Mouse (Mus musculus) C2C12 (cell line): ENCODE results near the gene Tex22. TPM values are rescaled to one million over a fixed set of nuclear protein-coding genes. Genes with fewer than 3 reads are reported as not detected.
A peak's percentile ranks its signal among the peaks of the same experiment; 100 is the strongest.

Source experiments
- H3K27me3 ChIP-seq: one replicate; pipeline ENCODE4 v1.6.1; 2011; ENCODE audit not compliant: control insufficient read depth, insufficient read depth, insufficient read length
- H3K36me3 ChIP-seq: one replicate; pipeline ENCODE4 v1.6.1; 2011; ENCODE audit not compliant: control insufficient read depth, insufficient read depth
- H3K4me3 ChIP-seq: one replicate; pipeline ENCODE4 v1.5.1; 2011; ENCODE audit warnings: mild to moderate bottlenecking, control low read depth; ENCODE audit not compliant: poor library complexity, insufficient read depth, severe bottlenecking
- H3K79me2 ChIP-seq: one replicate; pipeline ENCODE4 v1.6.1; 2011; ENCODE audit not compliant: control insufficient read depth, insufficient read depth
- H3K79me3 ChIP-seq: one replicate; pipeline ENCODE4 v1.6.1; 2011; ENCODE audit warnings: low read depth, control low read depth
- H3ac ChIP-seq: one replicate; pipeline ENCODE3; 2011; ENCODE audit warnings: low read depth; ENCODE audit not compliant: control insufficient read depth, insufficient read length
- CEBPB ChIP-seq: IDR thresholded peaks from one replicate; pipeline ENCODE4 v1.6.1; 2011; ENCODE audit warnings: low read depth, mild to moderate bottlenecking, control low read depth, moderate library complexity
- CTCF ChIP-seq: IDR thresholded peaks from one replicate; pipeline ENCODE4 v1.5.1; 2011; ENCODE audit not compliant: control insufficient read depth, insufficient read depth, insufficient read length
- FOSL1 ChIP-seq: IDR thresholded peaks from one replicate; pipeline ENCODE4 v1.8.0; 2011; ENCODE audit warnings: mild to moderate bottlenecking, low read length; ENCODE audit not compliant: poor library complexity, insufficient read depth, severe bottlenecking
- MAX ChIP-seq: IDR thresholded peaks from one replicate; pipeline ENCODE4 v1.6.1; 2011; ENCODE audit warnings: mild to moderate bottlenecking, control low read depth
- MYOD1 ChIP-seq: IDR thresholded peaks from one replicate; pipeline ENCODE4 v1.6.1; 2011; ENCODE audit warnings: low read depth; ENCODE audit not compliant: control insufficient read depth, insufficient read length
- MYOG ChIP-seq: IDR thresholded peaks from one replicate; pipeline ENCODE4 v1.6.1; 2011; ENCODE audit not compliant: control insufficient read depth, insufficient read length; ENCODE audit errors: extremely low read depth
- USF1 ChIP-seq: IDR thresholded peaks from one replicate; pipeline ENCODE4 v1.6.1; 2011; ENCODE audit warnings: low read depth, mild to moderate bottlenecking, control low read depth, moderate library complexity
- polyA plus RNA-seq: library from polyadenylated mRNA; unstranded; fragments of >200 nt; fragmentation: generic; extraction: Trizol; gene quantifications from one replicate; pipeline ENCODE4 v1.2.1, GENCODE M21; 2012; ENCODE audit warnings: missing spikeins

Gene Tex22
- polyA plus RNA-seq, 1 experiment: not detected

DNA sequence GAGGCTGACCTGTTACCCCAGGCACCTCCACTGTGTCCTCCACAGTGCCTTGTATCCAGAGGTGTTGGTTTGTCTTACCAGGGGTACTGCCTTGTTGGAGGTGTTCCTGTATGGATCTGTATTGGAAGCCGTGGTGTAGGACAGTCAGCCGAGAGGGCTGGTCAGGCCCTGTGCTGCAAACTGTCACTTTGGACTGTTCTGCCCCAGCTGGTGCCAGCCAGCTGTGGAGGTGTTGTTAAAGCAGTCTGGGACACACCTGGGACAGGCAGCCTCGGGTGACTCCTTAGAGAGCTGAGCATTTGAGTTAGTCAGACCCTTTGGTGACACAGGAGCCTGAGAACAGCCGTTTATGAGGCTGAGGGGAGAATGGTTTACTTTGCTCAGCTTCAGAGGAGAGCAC, 44.3 kb upstream of the Tex22 start:
- H3K27me3 ChIP-seq: no peaks in the 10 kb centered on the region
- H3K4me3 ChIP-seq: no peak overlapping the region
- H3ac ChIP-seq: no peak overlapping the region

DNA sequence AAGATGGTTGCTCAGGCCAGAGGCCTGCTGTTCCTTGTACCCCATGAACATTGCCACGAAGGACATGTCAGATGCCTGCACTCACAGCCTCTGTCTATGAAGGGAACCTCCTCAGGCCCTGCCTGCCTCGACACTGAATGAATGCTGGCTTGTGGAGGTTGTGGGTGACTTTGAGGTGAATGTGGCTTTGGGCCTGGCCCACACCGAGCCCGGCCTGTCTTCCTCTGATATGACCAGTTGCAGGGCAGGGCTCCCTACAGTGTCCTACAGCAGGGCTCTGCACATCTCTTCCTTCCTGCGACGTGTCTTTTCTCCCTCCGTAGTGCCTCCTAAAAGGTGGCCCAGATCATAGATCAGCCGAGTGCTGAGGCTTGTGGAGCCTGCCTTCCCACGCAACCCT, 43.3 kb upstream of the Tex22 start:
- Histone ChIP-seq H3K36me3 (peaks cover 40% of the 10 kb centered on the region), H3K4me3 (no peak overlapping the region), H3K79me2 (peaks cover 98% of the 10 kb centered on the region), H3K27me3 (no peaks in the 10 kb centered on the region), H3K79me3 (peaks cover 75% of the 10 kb centered on the region), H3ac (no peak overlapping the region)
- TF ChIP-seq MYOG (no peak), CTCF (no peak), MYOD1 (no peak), USF1 (no peak), MAX (no peak)

More for the DNA sequence above, 44.3 kb upstream of the Tex22 start:
- no peak for TF ChIP-seq MYOD1
- no peak for TF ChIP-seq USF1
- no peak for TF ChIP-seq CTCF
- no peak for TF ChIP-seq FOSL1
- TF ChIP-seq MYOG: no peak
- Histone ChIP-seq H3K79me3 (peaks cover 78% of the 10 kb centered on the region), H3K79me2 (peaks cover 98% of the 10 kb centered on the region), H3K36me3 (peaks cover 41% of the 10 kb centered on the region)

DNA sequence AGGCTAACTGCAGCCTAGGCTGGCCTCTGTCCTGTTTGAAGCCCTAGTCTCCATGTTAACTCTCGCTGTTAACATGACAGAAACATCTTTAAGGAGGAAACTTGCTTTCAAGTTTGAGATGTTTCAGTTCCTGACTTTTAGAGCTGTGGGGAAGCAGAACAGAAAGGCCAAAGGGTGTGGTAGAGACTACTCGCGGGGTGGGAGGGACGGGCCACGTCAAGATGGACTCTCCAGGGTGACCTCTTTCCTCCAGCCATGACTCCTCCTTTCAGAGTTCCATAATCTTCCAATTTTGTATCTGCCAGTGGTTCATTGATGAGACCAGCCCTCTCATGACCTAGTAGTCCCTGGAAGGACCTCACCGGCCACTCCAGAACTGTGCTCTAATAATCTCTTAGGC, 42.9 kb upstream of the Tex22 start:
- Histone ChIP-seq H3K27me3 (no peaks in the 10 kb centered on the region), H3K36me3 (peaks cover 37% of the 10 kb centered on the region), H3K4me3 (no peak overlapping the region), H3K79me2 (peaks cover 98% of the 10 kb centered on the region), H3K79me3 (peaks cover 72% of the 10 kb centered on the region), H3ac (no peak overlapping the region)
- TF ChIP-seq FOSL1 (no peak), CTCF (no peak), MYOG (no peak), MAX (no peak), CEBPB (no peak), USF1 (no peak), MYOD1 (no peak)

DNA sequence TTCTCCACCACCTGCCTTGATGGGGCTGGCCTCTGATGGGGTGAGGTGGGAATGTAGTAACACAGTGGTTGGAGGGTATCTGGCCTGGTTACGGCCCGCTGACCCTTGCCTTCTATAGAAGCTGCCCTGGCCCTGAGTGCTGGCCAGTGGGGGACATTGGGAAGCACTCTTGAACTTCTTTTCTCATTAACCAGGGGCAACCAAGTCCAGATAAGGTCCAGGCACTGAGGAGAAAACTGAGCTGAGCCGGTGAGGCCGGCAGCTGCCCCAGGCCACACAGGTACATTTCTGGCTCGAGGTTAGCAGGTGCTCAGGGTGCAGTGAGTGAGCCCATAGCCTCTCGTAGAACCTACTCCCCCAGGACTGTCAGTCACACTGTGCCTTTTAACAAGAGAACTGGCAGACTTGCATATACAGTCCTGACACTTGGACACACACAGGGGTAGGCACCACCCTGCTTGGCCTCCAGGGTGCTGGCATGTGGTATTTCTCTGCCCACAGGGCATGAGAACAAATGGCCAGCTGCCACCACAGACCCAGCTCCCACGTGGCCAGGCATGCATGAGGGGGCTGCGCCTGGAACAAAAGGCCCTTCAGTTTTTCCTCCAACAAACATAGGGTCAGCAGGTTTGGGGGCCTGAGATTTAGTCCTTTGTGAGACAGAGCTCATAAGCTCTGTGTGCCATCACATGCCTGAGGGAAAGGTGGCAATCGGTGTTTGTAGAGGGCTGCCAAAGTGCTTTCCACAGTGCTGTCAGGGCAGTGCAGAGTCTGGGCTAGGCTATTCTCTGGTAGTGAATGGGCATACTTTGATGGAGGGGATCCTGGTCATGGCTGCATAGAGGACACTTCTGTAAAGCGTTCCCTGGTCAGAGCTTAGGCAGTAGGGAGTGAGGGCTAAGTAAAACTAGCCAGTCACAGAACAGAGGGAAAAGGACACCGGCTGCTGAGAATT, 41.7 kb upstream of the Tex22 start:
- TF ChIP-seq MAX (no peak), USF1 (peak; percentile 21)

DNA sequence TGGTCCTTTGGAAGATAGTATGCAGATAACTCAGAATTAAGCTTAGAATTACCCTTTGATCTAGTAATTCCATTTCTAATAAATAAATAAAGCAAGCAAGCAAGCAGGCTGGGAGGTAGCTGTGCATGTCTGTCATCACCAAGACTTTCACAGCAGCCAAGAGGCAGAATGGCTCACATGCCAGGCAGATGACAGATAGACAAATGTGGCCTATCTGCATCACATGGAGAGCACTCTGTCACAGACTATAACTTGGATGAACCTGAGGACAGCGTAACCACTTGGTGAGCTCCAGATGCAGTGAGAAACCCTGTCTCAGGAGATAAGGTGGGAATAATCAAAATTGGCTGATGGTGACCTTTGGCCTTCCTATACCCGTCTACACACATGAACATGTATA, 39.2 kb upstream of the Tex22 start:
- Histone ChIP-seq H3ac (no peak overlapping the region), H3K36me3 (peaks cover 30% of the 10 kb centered on the region), H3K79me3 (peaks cover 56% of the 10 kb centered on the region), H3K79me2 (peaks cover 100% of the 10 kb centered on the region), H3K27me3 (no peaks in the 10 kb centered on the region), H3K4me3 (no peak overlapping the region)
- TF ChIP-seq FOSL1 (no peak), MYOD1 (no peak), CTCF (no peak), USF1 (no peak), CEBPB (no peak), MAX (no peak), MYOG (no peak)

More for the DNA sequence above, 41.7 kb upstream of the Tex22 start:
- Histone ChIP-seq H3K27me3 (no peaks in the 10 kb centered on the region), H3K4me3 (no peak overlapping the region), H3K36me3 (peaks cover 42% of the 10 kb centered on the region), H3K79me3 (peaks cover 68% of the 10 kb centered on the region), H3K79me2 (peaks cover 98% of the 10 kb centered on the region), H3ac (no peak overlapping the region)

DNA sequence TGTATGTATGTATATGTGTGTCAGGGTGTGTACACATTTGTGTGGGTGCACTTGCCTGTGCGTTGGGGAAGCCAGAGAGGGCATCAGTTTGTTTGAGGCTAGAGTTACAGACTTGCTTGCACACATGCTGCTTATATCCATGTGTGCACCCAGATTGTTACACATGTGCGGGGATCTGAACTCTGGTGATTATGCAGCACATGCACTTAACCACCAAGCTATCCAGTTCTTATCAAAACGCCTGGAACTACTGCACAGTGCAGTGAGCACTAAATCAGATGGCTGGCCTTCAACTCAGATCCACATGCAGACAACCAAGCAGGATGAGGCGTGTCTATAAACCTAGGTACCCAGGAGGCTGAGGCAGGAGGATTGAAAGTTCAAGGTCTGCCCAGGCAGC, 37.3 kb upstream of the Tex22 start:
- H3ac ChIP-seq: no peak overlapping the region
- no peaks in the 10 kb centered on the region for H3K27me3 ChIP-seq
- H3K79me2 ChIP-seq: peaks cover 99% of the 10 kb centered on the region
- no peak for TF ChIP-seq MYOG
- no peak for TF ChIP-seq MAX
- TF ChIP-seq CEBPB: no peak
- peaks cover 30% of the 10 kb centered on the region for H3K36me3 ChIP-seq
- peaks cover 46% of the 10 kb centered on the region for H3K79me3 ChIP-seq
- H3K4me3 ChIP-seq: no peak overlapping the region
